In genomic region chr1:77411222-77411621, GRCm38 (mm10) we compare ENCODE assay signal across 16 mouse cellular contexts.
"Had no signal": no experiment of that assay in that cellular context is flagged by ENCODE, and none has a peak within 500 bp of the region (broad histone marks: within the 10 kb centered on the region; RNA-seq: fewer than 3 reads in every experiment).

No protein-coding gene starts in this region.

- H3K4me1 ChIP-seq: intestine, embryonic 15.5 days; kidney, embryonic 15.5 days; stomach, embryonic 15.5 days had no signal

- DNase-seq: kidney, adult 11 months; kidney, adult 8-10 months; kidney, postnatal 10 days; kidney, postnatal 36 days; liver, embryonic 13.5 days; lung, adult 2 months; lung, postnatal 14 days; lung, postnatal 4 days; midbrain, embryonic 14.5 days; spleen, adult 18-20 months; thymus, adult 2 months; thymus, postnatal 14 days; thymus, postnatal 4 days had no signal

- H3K27ac ChIP-seq: intestine, embryonic 15.5 days; kidney, embryonic 15.5 days; liver, embryonic 13.5 days; stomach, embryonic 15.5 days had no signal

- H3K4me3 ChIP-seq: intestine, embryonic 15.5 days; kidney, embryonic 15.5 days; liver, embryonic 13.5 days; stomach, embryonic 15.5 days had no signal
